Mouse (Mus musculus) ES-CJ7 (cell line): ENCODE measurements around the gene Col4a5.

Source experiments
- DNase-seq: peaks from one replicate; pipeline ENCODE4 v3.0.0; 2011; ENCODE audit warnings: low read depth, low spot score

Gene Col4a5

DNA sequence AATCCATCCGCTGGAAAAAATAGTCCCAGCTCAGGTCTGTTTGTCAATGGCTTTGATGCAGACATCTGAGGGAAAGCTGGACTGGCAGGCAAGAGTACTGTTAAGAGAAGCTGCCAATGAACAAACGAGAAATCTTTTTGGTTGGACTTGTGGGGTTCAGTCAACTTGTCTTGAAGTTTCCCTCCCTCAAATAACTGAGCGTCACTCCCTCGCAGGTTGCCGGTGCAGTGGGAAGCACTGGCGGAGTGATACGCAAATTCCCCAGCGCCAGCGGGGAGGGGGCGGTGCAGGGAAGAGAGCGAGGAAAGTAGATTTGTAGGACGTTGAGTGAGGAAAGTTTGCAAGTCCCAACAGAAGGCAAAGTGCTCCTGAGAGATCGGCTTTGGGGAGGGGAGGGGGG lies at the start of gene Col4a5:
Col4a5 (plus strand) TSS at position 276 of the 400 bp plus-strand sequence.
- peak; percentile 81 for DNase-seq

DNA sequence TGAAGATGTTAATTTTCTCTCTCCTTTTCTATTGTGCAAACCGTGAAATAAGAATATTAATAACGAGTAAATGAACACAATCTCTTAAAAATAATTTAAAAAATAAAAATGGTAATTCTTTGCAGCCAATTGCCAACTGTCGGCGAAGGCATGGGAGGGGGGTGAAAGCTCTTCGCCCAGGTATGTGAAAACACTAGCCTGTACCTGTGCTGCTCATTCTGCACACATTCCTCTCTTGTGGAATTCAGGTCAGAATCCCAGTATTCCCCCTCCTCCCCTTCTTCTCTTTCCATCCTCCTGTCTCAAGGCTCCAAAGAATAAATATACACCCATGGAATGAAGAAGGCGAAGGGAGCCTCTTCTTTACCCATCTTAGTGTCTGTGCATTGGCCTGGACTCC lies 38.4 kb upstream of the Col4a5 start:
- no peak for DNase-seq

GRCm38 (mm10) chrX:141439423-141439822 lies 35.8 kb upstream of the Col4a5 start:
- DNase-seq, result no peak

DNA sequence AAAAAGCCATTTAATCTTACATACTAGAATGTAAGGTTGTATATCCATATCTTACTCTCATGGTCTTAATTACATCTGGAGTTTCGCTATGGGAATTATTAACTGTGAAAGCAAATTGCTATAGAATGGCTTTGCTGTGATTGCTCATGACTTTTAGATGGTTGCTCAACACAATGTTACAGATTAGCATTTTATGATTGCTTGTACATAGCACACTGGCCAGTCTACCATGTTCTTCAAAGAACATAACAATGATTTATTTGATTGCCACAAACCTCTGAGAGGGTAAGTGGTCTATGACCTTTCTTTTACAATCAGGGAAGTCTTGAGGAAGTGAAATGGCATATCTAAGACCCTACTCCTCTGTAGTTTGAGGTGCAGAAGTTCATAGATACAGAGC lies 27.2 kb upstream of the Col4a5 start:
- no peak for DNase-seq

GRCm38 (mm10) chrX:141473470-141474302 lies 1.5 kb upstream of the Col4a5 start, which contains the start of gene Col4a6:
Gene Col4a6, minus strand, starts transcription at chrX:141474076.
- peak; percentile 2 for DNase-seq

DNA sequence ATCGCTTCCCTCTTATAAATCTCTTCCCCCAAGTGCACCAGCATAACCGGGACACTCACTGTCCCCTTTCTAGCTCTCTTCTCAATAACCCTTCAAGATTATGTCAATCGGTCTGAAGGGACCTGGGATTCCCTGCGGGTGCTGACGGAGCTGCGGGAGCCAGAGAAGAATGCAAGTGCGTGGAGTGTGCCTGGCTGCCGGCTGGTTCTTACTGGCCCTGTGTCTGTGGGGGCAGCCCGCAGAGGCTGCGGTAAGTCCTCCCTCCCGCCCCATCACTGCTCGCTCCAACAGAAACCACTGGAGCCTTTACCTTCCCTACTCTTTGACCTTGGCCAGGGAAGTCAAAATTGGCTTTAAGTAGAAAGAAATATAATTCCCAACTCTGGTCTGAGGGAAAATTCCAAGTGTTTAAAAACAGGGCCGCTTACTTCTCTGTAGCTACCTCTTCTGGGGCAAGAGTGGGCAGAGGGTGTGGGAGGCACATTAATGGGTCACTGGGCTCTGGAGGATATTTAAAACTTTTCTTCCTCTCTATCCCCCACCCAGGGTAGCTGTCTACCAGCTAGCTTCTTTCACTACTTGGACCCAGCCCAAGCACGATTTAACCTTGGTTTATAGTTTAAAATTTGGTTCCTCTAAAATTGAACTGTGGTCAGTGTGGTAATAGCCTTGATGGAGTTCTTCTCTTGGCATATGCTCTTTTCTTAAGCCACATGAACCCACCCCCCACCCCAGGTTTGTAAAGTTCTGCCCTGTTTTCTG lies 562 bp downstream of the Col4a5 start:
- DNase-seq, result peak; percentile 2

DNA sequence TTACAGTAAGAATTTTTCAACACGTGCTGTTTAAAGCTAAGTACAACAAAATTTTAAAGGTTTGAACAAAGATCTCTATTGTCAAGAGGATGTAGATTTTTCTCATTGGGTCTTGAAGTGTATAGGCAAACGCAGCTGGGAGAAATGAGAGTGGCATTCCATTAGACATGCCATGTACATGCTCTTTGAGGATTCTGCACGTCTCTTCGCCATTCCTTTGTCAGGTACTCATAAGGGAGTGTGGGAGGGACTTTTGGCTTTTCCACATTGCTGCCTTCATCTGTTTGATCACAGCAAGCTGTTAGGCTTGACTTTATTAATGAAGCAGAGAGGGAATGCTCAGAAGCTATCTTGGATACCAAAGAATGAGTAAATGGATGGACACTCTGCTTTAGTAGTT lies 19.4 kb downstream of the Col4a5 start:
- DNase-seq, result no peak

DNA sequence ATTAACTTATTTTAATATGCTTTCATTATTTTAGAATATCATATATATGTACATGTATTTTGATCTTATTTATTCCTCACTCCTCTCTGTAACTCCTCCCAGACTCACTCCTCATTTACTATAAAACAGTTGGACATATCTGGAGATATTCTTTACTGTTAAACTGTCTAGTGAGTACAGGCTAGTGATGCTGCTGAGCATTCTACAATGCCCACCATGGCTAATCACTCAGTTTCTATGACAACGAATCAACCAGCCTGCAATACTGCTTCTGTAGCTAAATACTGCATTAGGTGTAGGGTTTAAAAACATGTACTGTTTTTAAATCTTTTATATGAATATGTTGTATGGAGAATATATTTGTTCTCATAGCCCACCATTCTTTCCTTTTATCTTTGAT lies 27.9 kb downstream of the Col4a5 start:
- DNase-seq, result no peak

GRCm38 (mm10) chrX:141533447-141533846 lies 58.3 kb downstream of the Col4a5 start:
- no peak for DNase-seq

DNA sequence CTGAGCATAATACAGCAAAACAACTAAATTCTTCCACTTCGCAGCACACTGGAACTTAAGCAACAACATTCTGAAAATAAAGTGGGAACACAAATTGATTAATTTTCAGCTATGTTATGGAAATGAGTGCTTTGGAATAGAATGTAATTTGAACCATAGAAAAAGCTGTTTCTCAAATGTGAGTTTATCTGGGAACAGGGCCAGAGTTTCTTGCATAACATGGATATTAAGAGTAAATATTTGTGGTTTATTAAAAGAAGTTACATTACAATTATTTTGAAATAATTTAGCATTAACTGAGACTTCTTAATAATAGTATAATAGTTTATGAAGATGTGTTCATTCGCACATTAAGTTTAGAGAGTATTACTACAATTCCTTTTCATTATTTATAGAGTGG lies 72.3 kb downstream of the Col4a5 start:
- DNase-seq, result no peak

GRCm38 (mm10) chrX:141590242-141590641 lies 115.1 kb downstream of the Col4a5 start:
- DNase-seq, result peak; percentile 12

- peak; percentile 16 for DNase-seq
Measured at GRCm38 (mm10) chrX:141721725-141722124, 246.5 kb downstream of the Col4a5 start.

DNA sequence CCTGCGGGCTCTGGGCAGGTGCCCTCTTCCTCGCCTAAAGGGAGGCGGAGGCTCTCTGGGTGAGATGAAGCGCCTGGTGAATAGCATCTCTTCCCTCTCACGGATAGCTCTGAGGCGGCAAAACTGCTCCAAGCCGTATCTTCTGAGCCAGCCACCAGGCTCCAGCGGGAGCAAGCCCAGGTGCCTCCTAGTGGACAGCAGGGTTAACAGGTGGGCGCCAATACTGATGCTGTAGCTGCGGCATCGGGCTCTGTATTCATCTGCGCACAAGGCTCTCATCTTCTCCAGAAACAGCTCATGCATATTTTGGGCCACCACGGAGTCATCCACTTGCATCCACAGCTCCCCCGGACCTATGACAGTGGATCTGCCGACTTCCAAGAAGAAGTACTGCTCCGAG lies 248.8 kb downstream of the Col4a5 start:
- DNase-seq, result peak; percentile 37

DNA sequence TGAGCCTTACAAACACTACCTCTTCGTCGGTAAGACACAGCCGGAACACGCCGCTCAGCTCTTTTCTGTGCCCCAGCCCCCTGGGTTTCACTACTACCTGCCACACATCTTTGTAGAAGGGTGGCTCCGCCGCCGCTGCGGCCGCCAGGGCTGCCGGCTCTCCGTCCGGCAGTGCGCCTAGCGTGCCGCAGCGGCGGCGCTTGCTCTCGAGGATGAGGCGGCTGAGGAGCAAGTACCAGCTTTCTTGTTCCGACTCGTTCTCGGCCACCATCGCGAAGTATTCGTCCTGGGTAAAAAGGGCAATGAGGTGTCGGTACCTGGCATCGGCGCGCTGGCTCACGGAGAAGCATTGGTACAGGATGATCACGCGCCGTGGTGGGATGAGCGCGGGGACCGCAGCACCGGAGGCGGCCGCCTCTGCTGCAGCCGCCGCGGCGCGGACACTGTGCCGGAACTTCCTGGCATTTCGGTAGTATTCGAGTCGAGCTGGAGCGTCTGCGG lies 249.3 kb downstream of the Col4a5 start:
- DNase-seq, result peak; percentile 4

DNA sequence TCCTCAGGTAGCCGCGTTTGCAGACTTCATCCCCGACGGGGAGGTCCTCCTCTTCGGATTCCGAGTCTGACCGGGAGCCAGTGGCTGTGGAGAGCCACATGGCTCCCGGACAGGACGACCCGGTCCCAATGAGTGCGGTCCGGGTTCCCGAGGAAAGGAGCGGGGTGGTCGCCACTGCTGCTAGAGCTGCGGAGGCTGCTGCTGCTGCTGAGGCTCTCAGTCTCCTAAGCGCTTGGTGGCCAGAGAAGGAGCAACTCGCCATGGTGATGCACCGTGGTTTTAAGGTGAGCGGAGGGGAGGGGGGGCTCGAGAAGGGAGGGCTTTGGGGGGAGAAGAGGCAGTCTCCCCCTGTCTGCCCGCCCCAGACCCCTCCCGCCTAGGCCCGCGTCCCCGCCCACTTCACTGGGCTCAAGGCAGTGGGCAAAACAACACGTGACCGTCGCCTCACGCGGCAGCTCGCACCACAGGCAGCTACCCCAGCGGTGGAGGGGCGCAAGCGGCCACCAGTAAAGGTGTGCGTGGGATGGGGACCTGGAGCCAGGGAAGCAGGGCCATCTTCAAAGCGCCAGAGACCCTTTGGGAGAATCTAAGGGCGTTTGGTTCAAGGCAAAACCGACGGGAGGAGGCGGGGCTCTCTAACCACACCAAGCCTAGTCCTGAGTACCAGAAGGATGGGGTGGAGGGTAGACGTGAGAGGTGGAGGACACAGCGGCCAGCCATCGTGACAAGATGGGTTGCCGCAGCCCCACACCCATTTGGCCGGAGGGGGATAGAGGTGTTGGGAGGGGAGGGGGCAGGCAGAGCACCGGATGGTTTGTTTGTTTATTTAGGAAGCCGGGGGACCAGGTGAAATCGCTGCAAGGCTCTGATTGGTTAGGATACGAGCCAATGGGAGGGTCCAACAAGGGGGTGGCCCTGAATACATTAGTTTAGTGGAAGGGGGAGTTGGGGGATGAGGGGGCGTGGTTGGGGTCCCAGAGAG lies 250.0 kb downstream of the Col4a5 start, which contains the start of gene Irs4:
Irs4 (minus strand) TSS at position 327 of the 982 bp plus-strand sequence.
- DNase-seq, result peak; percentile 40

GRCm38 (mm10) chrX:141729570-141729969 lies 254.4 kb downstream of the Col4a5 start:
- DNase-seq, result no peak
